Mouse (Mus musculus) adrenal gland, adult 18-20 months (tissue): ENCODE data around the gene Zic5. TPM values are rescaled to one million over a fixed set of nuclear protein-coding genes. Genes with fewer than 3 reads are reported as not detected.
"Not testable (repeated sequence)": the region's sequence is repeated elsewhere in the genome, so short reads cannot be mapped to it uniquely, and the experiment has no call there.

ENCODE experiments used
- DNase-seq, 2 experiments: peaks; one replicate each; pipeline ENCODE4 v3.0.0; 2021 to 2022; ENCODE audit warnings: low spot score in 2 of 2
- total RNA-seq, 2 experiments: library from RNA; stranded (reverse); gene quantifications; 1 replicate in 1 of 2; 2 replicates in 1 of 2; pipeline ENCODE4 v1.2.3; 2021

Gene Zic5
- total RNA-seq, 2 experiments from 2014 or later, result not detected

GRCm38 (mm10) chr14:122465931-122466490 lies 534 bp upstream of the Zic5 start:
- DNase-seq, result no peak

- DNase-seq, result no peak
These were observed 1.1 kb downstream of the Zic5 start for GRCm38 (mm10) chr14:122464351-122464762.

- DNase-seq, result not testable (repeated sequence)
These were observed 1.6 kb downstream of the Zic5 start for GRCm38 (mm10) chr14:122463734-122464341.

GRCm38 (mm10) chr14:122463080-122463691 lies 2.3 kb downstream of the Zic5 start:
- DNase-seq, result no peak

- DNase-seq, result no peak
These were observed 2.8 kb downstream of the Zic5 start for GRCm38 (mm10) chr14:122462689-122463079.

GRCm38 (mm10) chr14:122461966-122462365 lies 3.5 kb downstream of the Zic5 start:
- no peak for DNase-seq

- DNase-seq, result no peak
These were observed 4.0 kb downstream of the Zic5 start for GRCm38 (mm10) chr14:122461500-122461899.

- DNase-seq, result no peak
These were observed 5.3 kb downstream of the Zic5 start for GRCm38 (mm10) chr14:122460226-122460625.

GRCm38 (mm10) chr14:122459776-122460175 lies 5.7 kb downstream of the Zic5 start:
- DNase-seq, result no peak

GRCm38 (mm10) chr14:122459332-122459731 lies 6.1 kb downstream of the Zic5 start:
- not testable (repeated sequence) for DNase-seq

- no peak for DNase-seq
These were observed 9.9 kb downstream of the Zic5 start for GRCm38 (mm10) chr14:122455562-122455958.

GRCm38 (mm10) chr14:122454901-122455561 lies 10.4 kb downstream of the Zic5 start:
- no peak for DNase-seq

GRCm38 (mm10) chr14:122453996-122454738 lies 11.3 kb downstream of the Zic5 start:
- no peak for DNase-seq

GRCm38 (mm10) chr14:122453388-122453995 lies 12.0 kb downstream of the Zic5 start:
- DNase-seq, result no peak

- no peak for DNase-seq
These were observed 12.6 kb downstream of the Zic5 start for GRCm38 (mm10) chr14:122452701-122453387.

- DNase-seq, result no peak
These were observed 13.8 kb downstream of the Zic5 start for GRCm38 (mm10) chr14:122451551-122452145.

- DNase-seq, result no peak
These were observed 14.7 kb downstream of the Zic5 start, which contains the start of gene Gm5089 for GRCm38 (mm10) chr14:122450496-122451382. Gene Gm5089, minus strand, starts transcription at chr14:122451115.

GRCm38 (mm10) chr14:122449601-122450495 lies 15.6 kb downstream of the Zic5 start:
- DNase-seq, result no peak
